Mouse (Mus musculus) kidney, embryonic 15.5 days (tissue): ENCODE data around the gene Nav2. TPM values are rescaled to one million over a fixed set of nuclear protein-coding genes. Genes with fewer than 3 reads are reported as not detected.

Experiments
- ATAC-seq: fragments of 200-750 bp; cut with Nextera tagmentation; replicated peaks from 2 replicates; pipeline ENCODE4 v1.8.0; 2017; ENCODE audit warnings: moderate TSS enrichment; ENCODE audit not compliant: low FRiP score
- H3K27ac ChIP-seq: fragments of 300-500 bp; sonication (generic); 2 replicates; pipeline ENCODE4 v1.5.1; 2015; ENCODE audit warnings: mild to moderate bottlenecking, inconsistent platforms
- H3K27me3 ChIP-seq: fragments of 300-500 bp; sonication (generic); 2 replicates; pipeline ENCODE4 v1.6.1; 2015; ENCODE audit warnings: inconsistent platforms
- H3K36me3 ChIP-seq: fragments of 300-500 bp; sonication (generic); 2 replicates; pipeline ENCODE4 v1.6.1; 2015; ENCODE audit warnings: inconsistent platforms
- H3K4me1 ChIP-seq: fragments of 300-500 bp; sonication (generic); 2 replicates; pipeline ENCODE4 v1.6.1; 2015; ENCODE audit warnings: inconsistent platforms
- H3K4me2 ChIP-seq: fragments of 300-500 bp; sonication (generic); 2 replicates; pipeline ENCODE4 v1.6.1; 2015; ENCODE audit warnings: moderate library complexity, mild to moderate bottlenecking, inconsistent platforms
- H3K4me3 ChIP-seq: fragments of 300-500 bp; sonication (generic); replicated peaks from 2 replicates; pipeline ENCODE4 v1.5.1; 2015; ENCODE audit warnings: mild to moderate bottlenecking, inconsistent platforms
- H3K9ac ChIP-seq: fragments of 300-500 bp; sonication (generic); 2 replicates; pipeline ENCODE4 v1.6.1; 2015; ENCODE audit warnings: mild to moderate bottlenecking, inconsistent platforms
- H3K9me3 ChIP-seq: fragments of 300-500 bp; sonication (generic); replicated peaks from 2 replicates; pipeline ENCODE4 v1.6.1; 2016; ENCODE audit warnings: inconsistent platforms
- WGBS: fragments of 180-500 bp; shearing (Covaris S2); methylation state at CpG from one replicate; pipeline ENCODE4 v1.1.7; 2015; ENCODE audit warnings: mixed read lengths; 5-methylcytosine and 5-hydroxymethylcytosine counted together
- polyA plus RNA-seq: library from polyadenylated mRNA; unstranded; fragments of >200 nt; fragmentation: Nextera tagmentation; extraction: Ambion mirVana; gene quantifications from 2 replicates; pipeline ENCODE4 v1.2.1, GENCODE M21; 2015

The Nav2 gene
- polyA plus RNA-seq, 1 experiment from 2014 or later: 28.8 TPM

DNA sequence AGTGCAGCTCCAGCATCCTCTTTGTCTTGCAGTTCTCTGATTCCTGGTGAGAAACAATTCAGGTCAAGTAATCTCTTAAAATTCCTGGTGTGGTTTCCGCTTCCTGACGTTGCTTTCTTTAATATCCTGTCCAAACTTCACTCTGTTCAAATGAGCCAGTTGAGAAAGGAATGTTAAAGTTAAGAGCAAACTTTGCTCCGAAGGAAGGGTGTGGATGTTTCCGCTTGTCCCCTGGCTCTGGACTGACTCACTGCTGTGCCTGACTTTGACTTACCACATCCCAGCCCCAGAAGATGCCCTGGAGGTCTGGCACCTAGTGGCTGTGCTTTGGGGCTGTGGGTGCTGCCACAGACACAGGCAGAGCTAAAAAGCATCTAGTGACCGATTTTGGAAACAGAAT is 8.9 kb downstream of the Nav2 start:
- H3K27ac ChIP-seq: no peak overlapping the region
- H3K9me3 ChIP-seq: no peaks in the 10 kb centered on the region
- H3K4me3 ChIP-seq: no peak overlapping the region
- peaks cover 11% of the 10 kb centered on the region; the same call in 1 of the 2 replicates for H3K4me1 ChIP-seq
- H3K4me2 ChIP-seq: no peak overlapping the region
- H3K27me3 ChIP-seq: no peaks in the 10 kb centered on the region
- H3K36me3 ChIP-seq: no peaks in the 10 kb centered on the region
- WGBS: 32% methylated on average over 5 of the region's 5 CpGs
- ATAC-seq: no peak
- no peak overlapping the region for H3K9ac ChIP-seq

DNA sequence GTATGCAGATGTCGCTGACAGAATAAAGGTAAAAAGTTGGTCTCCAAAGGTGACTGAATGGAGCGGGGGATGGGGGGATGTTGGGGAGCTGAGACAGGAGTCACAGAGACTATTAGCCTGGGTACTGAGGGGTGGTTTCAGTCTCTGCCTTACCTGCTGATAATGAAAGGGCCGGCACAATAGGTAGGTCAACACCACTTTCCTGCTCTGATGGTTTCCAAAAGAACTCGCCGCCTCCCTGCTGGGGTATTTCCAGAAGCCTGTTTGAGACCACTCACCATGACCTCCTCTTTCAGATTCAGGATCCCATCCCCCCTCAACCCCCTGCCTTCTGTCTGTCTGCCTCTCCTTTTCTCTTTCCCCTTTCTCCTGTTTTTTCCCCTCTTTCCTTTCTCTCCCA is 9.5 kb downstream of the Nav2 start:
- no peak overlapping the region for H3K4me3 ChIP-seq
- H3K27ac ChIP-seq: no peak overlapping the region
- 38% methylated on average over 5 of the region's 5 CpGs for WGBS
- H3K9me3 ChIP-seq: no peaks in the 10 kb centered on the region
- H3K27me3 ChIP-seq: no peaks in the 10 kb centered on the region
- peaks cover 14% of the 10 kb centered on the region; the same call in 1 of the 2 replicates for H3K4me1 ChIP-seq
- H3K36me3 ChIP-seq: no peaks in the 10 kb centered on the region
- ATAC-seq: 0 out of 2 replicates have a peak, but pooled peaks have one; percentile 50
- H3K4me2 ChIP-seq: no peak overlapping the region
- H3K9ac ChIP-seq: no peak overlapping the region

DNA sequence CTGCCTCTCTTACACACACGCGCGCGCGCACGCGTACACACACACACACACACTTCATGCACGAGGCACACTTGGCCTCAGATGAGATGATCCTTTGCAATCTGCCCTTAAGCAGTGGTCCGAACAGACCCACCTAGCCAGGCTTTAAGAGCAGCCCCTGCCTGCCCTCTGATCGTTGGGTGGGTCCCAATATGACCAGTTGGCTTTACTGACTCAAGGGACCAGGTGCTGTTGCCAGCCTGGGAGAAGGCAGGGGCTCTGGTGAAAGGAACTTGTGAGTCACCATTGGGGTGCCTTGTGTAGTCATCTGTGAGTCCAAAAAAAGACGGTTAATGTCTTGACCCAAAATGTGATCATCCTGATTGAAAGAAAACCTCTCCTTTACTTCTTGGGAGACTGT is 9.9 kb downstream of the Nav2 start:
- no peak overlapping the region for H3K27ac ChIP-seq
- H3K4me3 ChIP-seq: no peak overlapping the region
- ATAC-seq: no peak
- H3K27me3 ChIP-seq: no peaks in the 10 kb centered on the region
- WGBS: 47% methylated on average over 11 of the region's 11 CpGs
- H3K9me3 ChIP-seq: no peaks in the 10 kb centered on the region
- no peaks in the 10 kb centered on the region for H3K36me3 ChIP-seq
- H3K4me2 ChIP-seq: no peak overlapping the region
- peaks cover 18% of the 10 kb centered on the region; the same call in 1 of the 2 replicates for H3K4me1 ChIP-seq
- H3K9ac ChIP-seq: no peak overlapping the region

DNA sequence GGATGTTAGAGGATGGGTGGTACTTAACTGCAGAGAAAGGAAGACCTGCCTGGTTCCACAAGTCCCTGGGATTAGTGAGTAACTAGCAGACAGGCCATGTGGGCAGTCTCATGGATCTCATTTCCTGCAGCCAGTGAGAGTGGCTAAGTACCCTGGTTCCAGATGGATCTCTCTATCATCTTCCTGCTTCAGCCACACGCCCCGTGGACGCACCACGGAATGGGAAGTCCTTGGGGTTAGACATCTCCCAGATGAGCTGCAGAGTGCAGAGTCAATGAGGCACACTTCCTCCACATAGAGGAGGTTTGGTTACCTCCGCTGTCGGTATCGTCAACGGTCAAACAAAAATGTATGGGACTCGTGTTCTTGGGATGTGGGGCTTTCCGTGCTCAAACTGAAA is 15.1 kb downstream of the Nav2 start:
- Histone ChIP-seq H3K9ac (no peak overlapping the region), H3K36me3 (no peaks in the 10 kb centered on the region), H3K9me3 (no peaks in the 10 kb centered on the region), H3K27ac (no peak overlapping the region), H3K4me3 (no peak overlapping the region), H3K4me2 (0 out of 2 replicates have a peak overlapping the region, but pooled peaks have one; percentile 7), H3K27me3 (no peaks in the 10 kb centered on the region), H3K4me1 (peaks cover 36% of the 10 kb centered on the region)
- 24% methylated on average over 10 of the region's 10 CpGs for WGBS
- peak; percentile 29; the same call in 1 of the 2 replicates for ATAC-seq

DNA sequence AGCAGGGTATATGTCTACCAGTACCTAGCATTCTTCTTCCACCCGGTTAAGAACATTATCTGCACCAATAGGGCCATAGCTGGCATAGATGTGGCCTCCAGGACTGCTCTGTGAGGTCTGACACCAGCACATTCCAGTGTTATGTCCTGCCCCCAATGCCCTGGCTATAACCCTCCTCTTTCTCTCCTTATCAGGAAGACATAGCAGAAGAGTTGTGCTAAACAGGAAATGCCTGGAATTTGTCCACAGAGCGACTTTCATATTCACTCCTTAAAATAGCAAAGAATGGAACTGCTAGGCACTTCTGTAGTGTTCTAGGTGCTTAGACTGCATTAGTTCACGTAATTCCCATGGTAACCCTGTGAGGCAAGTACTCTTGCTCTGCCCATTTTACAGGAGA is 16.7 kb downstream of the Nav2 start:
- peaks cover 36% of the 10 kb centered on the region for H3K4me1 ChIP-seq
- 70% methylated on average over 3 of the region's 3 CpGs for WGBS
- H3K36me3 ChIP-seq: no peaks in the 10 kb centered on the region
- no peak overlapping the region for H3K4me2 ChIP-seq
- no peaks in the 10 kb centered on the region for H3K27me3 ChIP-seq
- no peak overlapping the region for H3K9ac ChIP-seq
- ATAC-seq: no peak
- H3K27ac ChIP-seq: no peak overlapping the region
- no peaks in the 10 kb centered on the region for H3K9me3 ChIP-seq
- no peak overlapping the region for H3K4me3 ChIP-seq

DNA sequence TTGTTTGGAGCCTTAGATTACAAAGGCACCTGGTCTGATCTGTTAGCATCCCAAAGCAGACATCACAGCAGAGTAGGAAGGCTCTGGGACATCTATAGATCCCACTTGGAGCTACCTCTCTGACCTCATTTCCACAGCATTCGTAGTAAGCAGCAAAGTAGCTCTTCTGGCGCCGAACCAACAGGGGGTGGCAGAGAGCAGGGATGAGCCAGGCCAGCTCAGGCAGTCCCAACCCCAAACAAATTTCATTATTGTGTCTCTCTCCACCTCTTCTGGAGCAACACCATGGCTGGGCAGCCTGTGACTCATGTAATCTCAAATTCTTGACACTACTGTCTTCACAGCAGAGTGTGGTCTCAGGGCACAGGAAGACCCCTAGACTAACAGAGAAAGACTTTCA is 19.8 kb downstream of the Nav2 start:
- H3K4me3 ChIP-seq: no peak overlapping the region
- peaks cover 30% of the 10 kb centered on the region for H3K4me1 ChIP-seq
- no peaks in the 10 kb centered on the region for H3K36me3 ChIP-seq
- ATAC-seq: 0 out of 2 replicates have a peak, but pooled peaks have one; percentile 30
- H3K27me3 ChIP-seq: no peaks in the 10 kb centered on the region
- H3K9me3 ChIP-seq: no peaks in the 10 kb centered on the region
- no peak overlapping the region for H3K9ac ChIP-seq
- no peak overlapping the region for H3K4me2 ChIP-seq
- H3K27ac ChIP-seq: no peak overlapping the region
- 26% methylated on average over 3 of the region's 3 CpGs for WGBS

DNA sequence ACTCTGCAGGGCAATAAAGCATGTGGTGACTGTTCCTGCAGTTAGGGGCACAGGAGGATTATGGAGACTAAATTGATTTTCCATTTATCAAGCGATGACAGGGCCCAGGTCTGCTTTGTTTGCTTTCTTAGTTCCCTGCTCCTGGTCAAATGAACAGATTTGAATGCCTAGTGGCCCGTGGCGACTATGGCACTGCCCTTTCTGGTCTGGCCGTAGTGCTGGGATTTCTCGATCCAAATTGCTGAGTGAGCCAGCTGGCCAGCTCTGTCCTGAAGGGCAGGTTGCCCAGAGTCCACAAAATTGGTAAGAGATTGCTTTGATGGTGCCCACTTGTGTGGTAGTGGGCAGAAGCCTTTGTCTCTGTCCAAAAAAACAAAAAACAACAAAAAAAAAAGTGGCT is 21.9 kb downstream of the Nav2 start:
- no peak overlapping the region for H3K4me2 ChIP-seq
- WGBS: 39% methylated on average over 5 of the region's 5 CpGs
- 0 out of 2 replicates have a peak, but pooled peaks cover 3% of the 10 kb centered on the region for H3K27me3 ChIP-seq
- H3K27ac ChIP-seq: no peak overlapping the region
- H3K4me3 ChIP-seq: no peak overlapping the region
- no peaks in the 10 kb centered on the region for H3K9me3 ChIP-seq
- peaks cover 11% of the 10 kb centered on the region for H3K4me1 ChIP-seq
- no peak for ATAC-seq
- no peaks in the 10 kb centered on the region for H3K36me3 ChIP-seq
- no peak overlapping the region for H3K9ac ChIP-seq

DNA sequence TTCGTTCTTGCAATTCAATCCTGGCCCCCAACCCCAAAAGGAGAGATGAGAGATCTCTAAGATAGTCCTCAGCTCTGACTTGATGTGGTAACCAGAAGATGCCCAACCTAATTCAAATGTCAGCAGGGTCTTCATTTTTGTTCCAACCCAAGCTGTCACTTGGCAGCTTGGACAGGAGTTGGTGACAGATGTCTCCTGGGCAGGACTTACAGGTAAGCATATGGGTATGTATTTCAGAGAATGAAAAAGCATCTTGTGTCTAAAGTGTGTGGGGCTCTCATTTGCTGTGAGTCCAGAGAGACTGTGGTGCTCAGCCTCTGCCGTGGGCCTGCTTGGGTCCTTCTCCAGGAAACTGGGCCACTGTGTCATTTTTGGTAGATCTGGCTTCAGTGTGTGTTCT is 23.6 kb downstream of the Nav2 start:
- Histone ChIP-seq H3K36me3 (no peaks in the 10 kb centered on the region), H3K9ac (no peak overlapping the region), H3K9me3 (no peaks in the 10 kb centered on the region), H3K4me3 (no peak overlapping the region), H3K27ac (no peak overlapping the region), H3K4me1 (no peaks in the 10 kb centered on the region), H3K4me2 (no peak overlapping the region), H3K27me3 (0 out of 2 replicates have a peak, but pooled peaks cover 3% of the 10 kb centered on the region)
- no peak for ATAC-seq
- 74% methylated on average over 2 of the region's 2 CpGs for WGBS

DNA sequence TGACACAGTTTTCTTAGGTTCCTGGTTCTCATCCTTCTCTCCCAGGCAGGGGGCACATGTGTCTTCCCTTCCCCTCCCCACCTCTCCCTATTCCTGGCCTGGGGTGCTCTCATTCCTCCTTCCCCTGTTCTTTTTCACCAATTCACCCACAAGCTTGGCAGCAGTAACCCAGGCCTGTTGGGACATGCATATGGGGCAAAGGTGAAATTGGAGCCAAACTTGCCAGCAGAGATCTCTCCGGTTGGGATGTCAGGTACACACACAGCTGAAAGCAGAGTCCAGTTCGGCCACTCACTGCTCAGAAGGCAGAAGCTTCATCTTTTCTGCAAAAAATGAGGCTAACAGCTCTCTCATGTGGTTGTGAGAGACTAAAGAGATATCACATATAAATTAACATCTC is 26.3 kb downstream of the Nav2 start:
- H3K4me3 ChIP-seq: no peak overlapping the region
- no peak overlapping the region for H3K27ac ChIP-seq
- no peaks in the 10 kb centered on the region for H3K9me3 ChIP-seq
- no peak overlapping the region for H3K9ac ChIP-seq
- WGBS: 77% methylated on average over 2 of the region's 2 CpGs
- H3K36me3 ChIP-seq: no peaks in the 10 kb centered on the region
- no peaks in the 10 kb centered on the region for H3K4me1 ChIP-seq
- H3K27me3 ChIP-seq: 0 out of 2 replicates have a peak, but pooled peaks cover 3% of the 10 kb centered on the region
- no peak overlapping the region for H3K4me2 ChIP-seq
- ATAC-seq: no peak

DNA sequence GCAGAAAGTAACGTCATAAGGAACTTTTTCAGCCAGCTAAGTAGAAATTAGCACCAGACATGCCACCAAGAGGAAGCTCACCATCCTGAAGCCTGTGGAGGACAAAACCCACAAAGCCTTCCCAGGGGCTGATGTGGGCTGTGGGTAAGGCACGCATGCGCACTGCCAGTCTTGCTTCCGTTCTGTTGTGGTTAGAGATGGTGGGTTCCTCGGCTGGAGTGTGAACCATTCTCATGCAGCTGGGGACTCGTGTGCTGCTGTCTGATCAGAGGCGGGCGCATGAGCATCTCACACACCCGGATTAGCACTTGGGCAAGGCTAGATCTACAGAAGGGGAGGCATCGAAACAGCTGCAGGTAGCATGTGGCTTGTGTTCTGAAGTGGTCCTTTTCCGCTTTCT is 29.0 kb downstream of the Nav2 start:
- no peaks in the 10 kb centered on the region for H3K36me3 ChIP-seq

DNA sequence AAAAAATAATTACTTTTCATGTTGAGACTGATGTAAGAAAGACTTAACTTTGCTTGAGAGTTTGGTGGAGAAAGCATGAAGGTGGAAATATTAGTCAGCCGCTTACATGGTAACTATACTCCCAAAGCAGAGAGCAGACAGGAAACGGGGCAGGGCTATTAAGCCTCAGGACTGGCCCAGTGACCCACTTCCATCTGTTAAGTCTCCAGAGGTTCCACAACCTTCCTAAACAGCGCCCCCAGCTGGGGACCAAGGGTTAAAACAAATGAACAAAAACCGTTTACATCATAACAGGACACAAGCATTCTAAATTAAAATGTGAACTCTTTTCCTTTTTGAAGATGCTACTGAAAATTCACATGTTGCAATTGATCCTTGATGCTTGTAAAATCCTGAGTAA is 29.7 kb downstream of the Nav2 start:
- H3K27me3 ChIP-seq: 0 out of 2 replicates have a peak, but pooled peaks cover 3% of the 10 kb centered on the region
- H3K36me3 ChIP-seq: no peaks in the 10 kb centered on the region
- no peak overlapping the region for H3K4me2 ChIP-seq
- H3K27ac ChIP-seq: no peak overlapping the region
- no peak overlapping the region for H3K9ac ChIP-seq
- no peak overlapping the region for H3K4me3 ChIP-seq
- 34% methylated on average over 4 of the region's 4 CpGs for WGBS
- H3K4me1 ChIP-seq: no peaks in the 10 kb centered on the region
- ATAC-seq: no peak
- no peaks in the 10 kb centered on the region for H3K9me3 ChIP-seq

More for the DNA sequence above, 29.0 kb downstream of the Nav2 start:
- 87% methylated on average over 11 of the region's 11 CpGs for WGBS
- Histone ChIP-seq H3K9me3 (no peaks in the 10 kb centered on the region), H3K4me3 (no peak overlapping the region), H3K27ac (no peak overlapping the region), H3K4me2 (no peak overlapping the region), H3K4me1 (no peaks in the 10 kb centered on the region), H3K9ac (no peak overlapping the region), H3K27me3 (0 out of 2 replicates have a peak, but pooled peaks cover 3% of the 10 kb centered on the region)
- no peak for ATAC-seq

DNA sequence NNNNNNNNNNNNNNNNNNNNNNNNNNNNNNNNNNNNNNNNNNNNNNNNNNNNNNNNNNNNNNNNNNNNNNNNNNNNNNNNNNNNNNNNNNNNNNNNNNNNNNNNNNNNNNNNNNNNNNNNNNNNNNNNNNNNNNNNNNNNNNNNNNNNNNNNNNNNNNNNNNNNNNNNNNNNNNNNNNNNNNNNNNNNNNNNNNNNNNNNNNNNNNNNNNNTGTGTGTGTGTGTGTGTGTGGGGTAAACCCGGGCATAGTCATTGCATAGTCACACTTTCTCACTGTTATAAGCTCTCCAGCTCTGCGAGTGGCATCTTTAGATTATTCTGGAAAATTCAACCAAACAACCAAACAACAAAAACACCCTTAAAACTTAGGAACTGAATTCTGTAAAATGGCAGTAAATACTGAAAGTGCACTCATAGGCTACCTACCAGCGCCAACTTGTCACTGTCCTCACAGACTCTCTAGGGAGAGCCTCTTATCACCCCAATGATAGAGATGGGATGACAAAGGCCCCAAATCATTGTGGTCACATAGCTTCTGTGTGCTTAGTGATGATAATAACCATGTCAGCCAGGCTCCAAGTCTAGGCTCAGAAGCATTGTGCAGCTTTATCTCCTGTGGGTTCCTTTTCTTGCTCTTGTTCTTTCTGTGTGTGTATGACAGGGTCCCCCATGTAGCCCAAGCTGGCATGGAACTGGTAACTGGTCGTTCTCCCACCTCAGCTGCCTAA is 40.0 kb downstream of the Nav2 start:
- Histone ChIP-seq H3K9ac (no peak overlapping the region), H3K4me1 (no peaks in the 10 kb centered on the region), H3K9me3 (no peaks in the 10 kb centered on the region), H3K4me3 (no peak overlapping the region), H3K27me3 (no peaks in the 10 kb centered on the region), H3K4me2 (no peak overlapping the region), H3K36me3 (no peaks in the 10 kb centered on the region), H3K27ac (no peak overlapping the region)
- WGBS: 81% methylated on average over 4 of the region's 4 CpGs
- no peak for ATAC-seq

DNA sequence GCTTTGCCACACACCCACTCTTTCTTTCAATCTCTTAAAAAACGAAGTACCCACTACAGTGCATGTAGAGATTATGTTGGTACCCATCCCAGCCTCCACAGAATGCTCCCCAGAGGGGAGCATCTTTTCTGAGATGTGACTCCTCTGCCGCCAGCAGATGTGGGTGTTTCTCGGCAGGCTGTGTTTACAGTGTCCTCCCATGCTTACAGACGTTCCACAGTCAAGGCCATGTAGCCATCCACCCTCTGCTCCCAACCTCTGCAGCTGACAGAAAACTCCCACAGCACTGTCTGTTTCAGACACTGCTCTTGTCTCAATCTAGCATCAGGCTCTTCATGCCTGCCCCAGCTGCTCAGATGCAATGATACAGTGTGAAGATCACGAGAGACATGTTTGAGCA is 46.0 kb downstream of the Nav2 start:
- Histone ChIP-seq H3K9me3 (no peaks in the 10 kb centered on the region), H3K4me3 (no peak overlapping the region), H3K27ac (no peak overlapping the region), H3K4me1 (peaks cover 14% of the 10 kb centered on the region), H3K27me3 (peaks cover 29% of the 10 kb centered on the region), H3K36me3 (no peaks in the 10 kb centered on the region), H3K4me2 (no peak overlapping the region), H3K9ac (no peak overlapping the region)
- no peak for ATAC-seq
- 73% methylated on average over 5 of the region's 5 CpGs for WGBS
